Mouse (Mus musculus): ENCODE data around the gene Rcn2.

GRCm38 (mm10) chr9:56075901-56076620 is 34.4 kb downstream of the Rcn2 start:
- TF ChIP-seq CTCF (IDR thresholded peaks at IDR 0.05; ENCODE audit: low read depth) (no peak), EP300 (IDR thresholded peaks at IDR 0.05; ENCODE audit: low read depth) (no peak)
